Mouse (Mus musculus) cerebral cortex, adult 2 months (tissue): ENCODE measurements around the gene Mgat5.

Source experiments
- WGBS: fragments of 180-500 bp; shearing (Covaris S2); methylation state at CpG from one replicate; pipeline ENCODE4 v1.1.7; 2018; 5-methylcytosine and 5-hydroxymethylcytosine counted together

Gene Mgat5

DNA sequence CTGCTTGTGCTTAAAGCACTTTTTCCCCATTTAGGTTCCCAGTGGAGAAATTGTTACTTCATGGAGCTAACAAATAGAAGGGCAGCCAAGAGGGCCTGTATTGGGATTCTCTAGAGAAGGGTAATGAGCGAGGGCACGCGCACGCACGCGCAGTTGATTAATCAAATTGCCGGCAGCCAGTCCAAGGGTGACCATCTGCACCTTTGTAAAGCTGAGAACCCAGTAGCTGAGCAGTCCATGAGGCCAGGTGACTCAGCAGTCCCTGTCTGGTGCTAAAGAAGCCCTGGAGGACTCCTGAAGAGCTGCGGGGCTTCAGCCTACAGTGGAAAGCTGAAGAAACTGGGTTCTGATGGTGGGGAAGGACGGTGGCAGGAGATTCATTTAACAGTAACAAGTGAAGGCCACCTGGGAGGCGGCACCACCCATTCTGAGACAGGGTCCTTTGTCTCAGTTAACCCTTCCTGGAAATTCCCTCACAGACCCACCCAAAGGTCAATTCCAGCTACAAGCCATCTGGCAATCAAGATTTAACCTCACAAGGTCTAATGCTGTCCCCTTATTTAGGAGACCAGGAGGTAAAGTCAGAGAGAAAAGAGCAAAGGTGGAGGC is 302.3 kb downstream of the Mgat5 start:
- WGBS = 90% methylated on average over 10 of the region's 10 CpGs

DNA sequence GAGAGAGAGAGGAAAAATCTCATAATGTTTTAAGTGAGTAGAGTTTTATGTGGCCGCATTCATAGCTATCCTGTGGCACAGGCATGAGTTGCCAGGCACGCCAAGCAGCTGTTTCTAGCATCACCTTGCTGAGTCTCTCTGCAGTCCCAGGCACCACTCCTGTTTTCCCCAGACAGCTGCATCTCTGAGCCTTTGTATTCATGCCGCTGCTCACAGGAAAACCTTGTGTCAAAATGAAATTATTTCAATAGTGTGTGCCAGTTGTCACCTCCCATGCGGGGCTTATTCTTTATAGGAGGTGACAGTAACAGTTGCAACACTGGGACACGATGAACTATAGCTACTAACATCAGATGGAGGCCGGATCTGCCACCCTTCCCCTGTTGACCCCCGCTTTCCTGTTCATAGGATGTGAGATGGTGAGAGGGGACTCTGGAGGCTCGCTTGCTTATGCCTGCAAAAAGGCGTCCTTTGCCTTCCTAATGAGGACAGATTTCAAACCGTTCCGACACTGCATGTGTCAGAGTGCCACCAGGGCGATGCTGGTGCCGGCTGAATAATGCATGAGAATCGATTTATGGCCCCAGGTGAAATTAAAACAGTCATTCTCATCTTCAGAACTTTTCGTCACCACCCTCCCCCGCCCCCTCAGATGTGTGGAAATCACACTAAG is 303.4 kb downstream of the Mgat5 start:
- 80% methylated on average over 16 of the region's 16 CpGs for WGBS

DNA sequence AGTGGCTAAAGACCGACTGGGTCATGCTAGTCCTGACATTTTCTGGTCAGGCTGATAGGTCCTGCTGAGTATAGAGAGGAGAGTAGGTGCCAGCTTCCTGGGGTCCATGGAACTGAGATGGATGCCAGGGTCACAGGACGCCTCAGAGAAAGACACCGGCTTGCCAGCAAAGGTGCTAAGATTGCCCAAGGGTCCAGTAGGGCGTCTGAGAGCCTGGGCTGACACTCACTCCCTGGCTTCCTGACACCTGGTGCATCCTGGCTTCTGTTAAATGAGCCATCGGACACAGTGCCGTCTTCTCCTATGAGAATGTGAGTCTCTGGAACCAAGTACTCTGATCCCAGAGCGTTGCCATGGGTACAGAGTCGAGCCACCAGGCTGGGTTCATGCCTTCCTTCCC is 304.1 kb downstream of the Mgat5 start:
- WGBS = 91% methylated on average over 8 of the region's 8 CpGs

DNA sequence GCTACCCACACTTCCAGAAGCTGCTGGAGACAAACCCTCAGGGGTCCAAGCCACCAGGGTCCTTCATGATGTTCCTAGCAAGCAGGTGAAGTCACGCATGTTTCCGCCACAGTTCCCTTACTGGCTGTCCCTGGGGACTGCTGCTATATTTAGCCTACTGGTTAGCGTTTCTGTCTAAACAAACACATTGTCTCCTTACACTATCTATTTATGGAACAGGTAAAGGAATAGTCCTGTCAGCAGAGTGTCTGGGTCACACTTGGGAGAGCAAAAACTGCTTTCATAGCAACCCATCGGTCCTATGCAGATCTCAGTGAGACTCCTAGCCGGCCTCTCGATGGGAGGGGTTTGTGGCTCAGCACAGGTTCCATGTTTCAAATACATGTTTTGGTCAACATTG is 306.5 kb downstream of the Mgat5 start:
- WGBS = 81% methylated on average over 6 of the region's 6 CpGs

GRCm38 (mm10) chr1:127512709-127513108 is 307.9 kb downstream of the Mgat5 start:
- WGBS = 86% methylated on average over 6 of the region's 6 CpGs

DNA sequence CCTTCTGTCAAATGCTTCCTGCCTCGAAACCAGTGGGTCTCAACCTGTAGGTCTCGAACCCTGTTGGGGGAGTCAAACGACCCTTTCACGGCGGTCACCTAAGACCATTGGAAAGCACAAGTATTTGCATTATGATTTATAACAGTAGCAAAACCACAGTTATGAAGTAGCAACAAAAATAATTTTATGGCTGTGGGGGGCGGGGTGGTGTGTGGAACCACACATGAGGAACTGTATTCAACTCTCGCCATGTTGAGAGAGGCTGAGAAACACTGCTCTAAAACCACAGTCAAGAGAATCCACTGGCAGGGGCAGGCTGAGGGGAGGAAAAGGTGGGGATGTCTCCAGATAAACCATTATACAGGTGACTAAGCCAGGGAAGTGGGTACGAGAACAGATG is 308.3 kb downstream of the Mgat5 start:
- 92% methylated on average over 8 of the region's 8 CpGs for WGBS

GRCm38 (mm10) chr1:127513664-127514063 is 308.8 kb downstream of the Mgat5 start:
- WGBS = 85% methylated on average over 3 of the region's 3 CpGs

DNA sequence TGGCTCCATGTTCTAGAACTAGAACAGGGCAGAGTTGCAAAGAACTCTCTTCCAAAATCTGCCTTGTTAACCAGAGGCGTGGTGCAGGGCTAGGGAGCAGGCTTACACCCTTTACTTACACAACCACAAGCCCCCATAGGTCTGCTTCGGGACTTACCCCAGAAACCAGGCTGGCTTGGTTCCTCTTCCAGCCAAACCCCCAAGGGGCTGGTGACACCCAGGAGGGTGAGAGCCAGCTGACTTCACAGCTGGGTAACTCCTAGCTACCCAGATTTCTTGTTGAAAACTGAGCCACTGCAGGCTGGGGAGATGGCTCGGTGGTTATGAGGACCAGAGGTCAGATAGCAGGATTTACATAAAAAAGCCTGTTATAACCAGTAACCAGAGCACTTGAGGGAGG is 309.7 kb downstream of the Mgat5 start:
- 88% methylated on average over 3 of the region's 3 CpGs for WGBS

- 97% methylated on average over 10 of the region's 10 CpGs for WGBS
These were observed 310.1 kb downstream of the Mgat5 start for GRCm38 (mm10) chr1:127514888-127515287.

- WGBS = 86% methylated on average over 8 of the region's 8 CpGs
These were observed 318.5 kb downstream of the Mgat5 start for GRCm38 (mm10) chr1:127523364-127523763.

GRCm38 (mm10) chr1:127530849-127531580 is 326.2 kb downstream of the Mgat5 start:
- WGBS = 52% methylated on average over 14 of the region's 14 CpGs

DNA sequence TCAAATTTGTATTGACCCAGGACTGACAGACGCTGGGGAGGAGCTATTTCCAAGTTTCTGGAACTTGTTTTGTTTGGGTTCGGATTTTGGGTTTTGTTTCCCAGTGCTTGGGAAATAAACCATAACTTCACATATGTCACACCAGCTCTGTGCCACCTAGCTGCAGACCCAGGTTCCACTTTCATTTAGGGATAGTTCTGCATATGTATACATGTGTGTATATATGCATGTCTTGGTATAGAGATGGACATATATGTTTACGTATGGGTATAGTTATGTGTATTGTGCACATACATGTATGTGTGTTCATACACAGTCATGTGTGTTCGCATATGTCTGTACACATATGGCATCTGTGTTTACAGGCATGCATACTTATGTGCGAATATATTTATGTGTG is 326.9 kb downstream of the Mgat5 start:
- 66% methylated on average over 5 of the region's 5 CpGs for WGBS

DNA sequence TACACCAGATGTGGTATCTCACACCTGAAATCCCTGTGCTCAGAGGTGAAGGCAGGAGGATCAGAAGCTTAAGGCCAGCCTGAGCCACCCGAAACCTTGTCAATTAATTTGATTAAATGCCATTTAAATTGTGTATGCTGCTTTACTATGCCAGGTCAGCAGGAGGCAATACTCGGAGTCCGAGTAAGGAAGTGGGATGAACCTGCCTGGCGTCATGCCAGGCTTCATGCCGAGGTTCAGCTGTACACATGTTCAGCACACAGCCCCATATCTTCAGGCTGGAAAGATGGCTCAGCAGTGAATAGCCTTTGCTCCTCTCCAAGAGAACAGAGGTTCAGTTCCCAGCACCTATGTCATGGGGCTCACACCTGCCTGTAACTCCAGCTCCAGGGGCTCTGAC is 331.6 kb downstream of the Mgat5 start:
- WGBS = 59% methylated on average over 5 of the region's 5 CpGs

DNA sequence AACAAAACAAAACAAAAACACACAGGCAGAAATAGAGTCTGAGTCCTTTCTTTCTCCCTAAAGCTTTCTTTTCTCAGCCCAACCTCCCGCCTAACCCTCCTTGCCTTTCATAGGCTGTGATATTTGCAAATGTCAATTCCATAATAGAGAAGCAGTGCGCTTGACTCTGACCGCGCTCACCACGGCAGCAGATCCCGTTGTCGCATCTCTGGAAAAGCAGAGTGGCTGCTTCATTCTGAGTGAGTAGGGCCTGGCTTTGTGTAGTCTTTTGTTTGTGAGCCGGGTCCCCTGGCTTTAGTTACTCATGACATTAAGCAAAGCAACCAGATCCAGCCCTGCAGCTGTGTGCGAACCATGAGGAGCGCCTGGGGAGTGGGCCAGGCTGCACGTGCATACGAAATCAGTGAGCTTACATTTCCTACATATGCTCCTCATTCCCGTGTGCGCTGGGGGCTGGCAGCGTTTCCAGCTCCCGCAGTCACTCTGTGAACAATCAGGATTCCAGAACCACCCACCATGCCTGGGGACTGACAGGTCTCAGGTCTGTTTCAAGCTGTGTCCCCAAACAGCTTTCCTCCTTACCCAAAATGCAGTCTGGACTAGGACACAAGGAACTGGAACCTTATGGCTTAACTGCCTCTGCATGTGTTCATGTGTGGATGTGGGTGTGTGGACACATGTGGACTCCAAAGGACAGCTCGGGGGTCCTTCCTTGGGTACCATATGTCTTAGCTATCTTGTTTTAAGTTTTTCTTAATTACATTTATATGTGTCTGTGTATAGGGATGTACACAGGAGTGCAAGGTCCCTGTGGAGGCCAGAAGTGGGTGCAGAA is 332.6 kb downstream of the Mgat5 start:
- 10% methylated on average over 17 of the region's 17 CpGs for WGBS
